Mouse (Mus musculus) layer of hippocampus, adult 2 months (tissue): ENCODE measurements at regions not wholly inside any gene's neighbourhood (a gene's known extent, or its start where the extent isn't known, plus 50 kb on each side); places are given as distances from the start of the nearest gene placed in this dataset.

Experiments
- DNase-seq, 2 experiments: peaks; one replicate each; pipeline ENCODE4 v3.0.0; 2022; ENCODE audit warnings: low spot score in 2 of 2
- H3K27ac ChIP-seq: fragments of 200-600 bp; 2 replicates; pipeline ENCODE4 v1.8.1; 2022
- H3K4me3 ChIP-seq: fragments of 200-600 bp; 2 replicates; pipeline ENCODE4 v1.8.1; 2022; ENCODE audit warnings: mild to moderate bottlenecking
- CTCF ChIP-seq: fragments of 200-600 bp; conservative IDR thresholded peaks from 2 replicates; pipeline ENCODE4 v1.8.1; 2022; ENCODE audit warnings: antibody characterized with exemption, mild to moderate bottlenecking, moderate library complexity

- TF ChIP-seq CTCF = no peak
- H3K27ac ChIP-seq = no peak overlapping the region
Measured at GRCm38 (mm10) chr4:29117025-29117424, 304.1 kb downstream of the Epha7 start.

GRCm38 (mm10) chr4:29117926-29118325 lies 305.0 kb downstream of the Epha7 start:
- no peak for TF ChIP-seq CTCF
- peak; percentile 47 to 66 for DNase-seq
- no peak overlapping the region for H3K27ac ChIP-seq
- no peak overlapping the region for H3K4me3 ChIP-seq

More at GRCm38 (mm10) chr4:29117025-29117424, 304.1 kb downstream of the Epha7 start:
- DNase-seq = no peak
- H3K4me3 ChIP-seq = no peak overlapping the region

- no peak for DNase-seq
- Histone ChIP-seq H3K4me3 (no peak overlapping the region), H3K27ac (no peak overlapping the region)
- no peak for TF ChIP-seq CTCF
Measured at GRCm38 (mm10) chr4:29118679-29119479, 305.9 kb downstream of the Epha7 start.

- Histone ChIP-seq H3K27ac (no peak overlapping the region), H3K4me3 (no peak overlapping the region)
- DNase-seq = no peak
- no peak for TF ChIP-seq CTCF
Measured at GRCm38 (mm10) chr4:29119480-29120153, 306.7 kb downstream of the Epha7 start.

GRCm38 (mm10) chr4:29123697-29124377 lies 310.9 kb downstream of the Epha7 start:
- TF ChIP-seq CTCF = no peak
- Histone ChIP-seq H3K27ac (no peak overlapping the region), H3K4me3 (no peak overlapping the region)
- no peak for DNase-seq

GRCm38 (mm10) chr4:29130485-29130884 lies 317.6 kb downstream of the Epha7 start:
- no peak for TF ChIP-seq CTCF
- no peak overlapping the region for H3K27ac ChIP-seq
- H3K4me3 ChIP-seq = no peak overlapping the region
- DNase-seq = no peak

GRCm38 (mm10) chr4:29133404-29134307 lies 320.7 kb downstream of the Epha7 start:
- DNase-seq = no peak
- Histone ChIP-seq H3K4me3 (no peak overlapping the region), H3K27ac (no peak overlapping the region)
- no peak for TF ChIP-seq CTCF

GRCm38 (mm10) chr4:29135685-29136385 lies 322.9 kb downstream of the Epha7 start:
- no peak overlapping the region for H3K27ac ChIP-seq
- H3K4me3 ChIP-seq = no peak overlapping the region
- TF ChIP-seq CTCF = no peak
- no peak for DNase-seq

GRCm38 (mm10) chr4:29138771-29139301 lies 325.9 kb downstream of the Epha7 start:
- TF ChIP-seq CTCF = no peak
- Histone ChIP-seq H3K27ac (no peak overlapping the region), H3K4me3 (no peak overlapping the region)
- no peak for DNase-seq

- no peak overlapping the region for H3K4me3 ChIP-seq
- no peak overlapping the region for H3K27ac ChIP-seq
- DNase-seq = no peak
- no peak for TF ChIP-seq CTCF
Measured at GRCm38 (mm10) chr4:29143415-29143814, 330.5 kb downstream of the Epha7 start.

- no peak overlapping the region for H3K4me3 ChIP-seq
Measured at GRCm38 (mm10) chr4:29145242-29145641, 332.3 kb downstream of the Epha7 start.

More at GRCm38 (mm10) chr4:29145242-29145641, 332.3 kb downstream of the Epha7 start:
- no peak for TF ChIP-seq CTCF
- H3K27ac ChIP-seq = no peak overlapping the region
- DNase-seq = no peak
